Mouse (Mus musculus) left cerebral cortex, postnatal 25 days (tissue): ENCODE measurements around the gene Ano3. TPM values are rescaled to one million over a fixed set of nuclear protein-coding genes. Genes with fewer than 3 reads are reported as not detected.
A peak's percentile ranks its signal among the peaks of the same experiment; 100 is the strongest.

Experiments used
- DNase-seq, 2 experiments: peaks; one replicate each; pipeline ENCODE4 v3.0.0; 2022; ENCODE audit warnings: low spot score in 2 of 2, mixed read lengths in 1 of 2
- intact Hi-C: fragments of 180-260 bp; cut with DNase I; formaldehyde crosslinking; loops from one replicate; pipeline ENCODE4 v1.15.1; 2025
- total RNA-seq, 2 experiments: library from RNA; stranded (reverse); gene quantifications; 2 replicates each; pipeline ENCODE4 v1.2.3; 2021

Gene Ano3
- total RNA-seq, 2 experiments from 2014 or later, result 61.3 to 78.5 TPM

DNA sequence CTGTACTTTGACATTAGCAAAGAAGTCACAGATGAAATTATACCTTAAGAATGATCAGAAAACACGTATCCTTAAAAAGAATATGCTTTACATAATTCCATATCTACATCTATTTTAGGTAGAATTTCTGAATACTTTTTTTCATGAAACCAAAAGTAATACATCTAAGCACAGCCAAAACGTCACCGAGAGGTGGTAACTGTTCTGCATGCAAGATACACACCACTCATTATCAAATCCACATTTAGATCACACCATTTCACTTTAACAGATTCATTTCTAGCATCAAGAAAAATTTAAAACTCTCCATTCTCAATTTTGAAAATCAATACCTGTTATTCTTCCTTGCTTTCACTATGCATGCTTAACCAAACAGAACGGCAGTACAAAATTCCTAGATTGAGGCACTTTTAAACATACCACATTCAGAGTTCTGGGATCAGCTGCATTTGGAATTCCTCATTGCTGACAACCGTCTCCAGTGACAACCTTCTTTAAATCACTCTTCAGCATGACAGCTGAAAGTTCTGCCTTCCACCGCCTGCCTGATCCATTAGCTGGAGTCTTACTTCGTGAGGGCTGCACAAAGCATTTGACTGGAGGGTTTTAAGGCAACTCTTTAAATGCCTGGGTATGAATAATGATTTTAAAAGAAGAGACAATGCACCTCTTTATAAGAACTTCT lies 111.0 kb downstream of the Ano3 start:
- intact Hi-C loops, result no loop called here
- DNase-seq, result peak in 1 of 2 experiments; percentile 16

DNA sequence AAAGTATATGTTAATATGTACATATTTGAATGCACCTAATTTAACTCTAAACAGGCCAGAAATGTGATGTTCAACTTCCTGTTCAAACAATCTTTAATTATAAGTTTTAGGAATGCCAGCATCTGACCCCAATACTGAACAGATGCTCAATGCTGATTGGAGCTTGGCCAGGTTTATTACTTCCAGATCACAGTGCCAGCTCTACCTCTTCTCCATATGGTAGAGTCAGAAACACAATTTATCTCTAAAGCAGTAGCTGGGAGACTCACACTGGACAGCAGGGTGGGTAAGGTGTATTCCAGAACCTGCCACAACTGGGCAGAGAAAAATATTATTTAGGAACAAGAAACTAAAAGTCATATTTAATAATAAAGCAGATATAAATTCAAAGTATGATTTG lies 134.5 kb downstream of the Ano3 start:
- no peak for DNase-seq
- intact Hi-C loops, result no loop called here

DNA sequence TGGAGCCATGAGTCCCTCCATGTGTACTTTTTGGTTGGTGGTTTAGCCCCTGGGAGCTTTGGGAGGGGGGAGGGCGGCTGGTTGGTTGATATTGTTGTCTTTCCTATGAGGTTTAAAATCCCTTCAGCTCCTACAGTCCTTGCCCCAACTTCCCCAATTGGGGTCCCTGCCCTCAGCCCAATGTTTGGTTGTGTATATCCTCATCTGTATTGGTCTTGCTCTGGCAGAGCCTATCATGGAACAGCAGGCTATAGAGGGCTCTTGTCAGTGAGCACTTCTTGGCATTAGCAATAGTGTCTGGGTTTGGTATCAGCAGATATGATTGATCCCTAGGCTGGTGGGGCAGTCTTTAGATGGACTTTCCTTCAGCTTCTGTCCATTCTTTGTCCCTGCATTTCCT lies 135.8 kb downstream of the Ano3 start:
- DNase-seq, result no peak
- intact Hi-C loops, result no loop called here

GRCm38 (mm10) chr2:110806302-110807093 lies 144.2 kb downstream of the Ano3 start:
- peak in 1 of 2 experiments; percentile 77 for DNase-seq
- intact Hi-C loops, result no loop called here

DNA sequence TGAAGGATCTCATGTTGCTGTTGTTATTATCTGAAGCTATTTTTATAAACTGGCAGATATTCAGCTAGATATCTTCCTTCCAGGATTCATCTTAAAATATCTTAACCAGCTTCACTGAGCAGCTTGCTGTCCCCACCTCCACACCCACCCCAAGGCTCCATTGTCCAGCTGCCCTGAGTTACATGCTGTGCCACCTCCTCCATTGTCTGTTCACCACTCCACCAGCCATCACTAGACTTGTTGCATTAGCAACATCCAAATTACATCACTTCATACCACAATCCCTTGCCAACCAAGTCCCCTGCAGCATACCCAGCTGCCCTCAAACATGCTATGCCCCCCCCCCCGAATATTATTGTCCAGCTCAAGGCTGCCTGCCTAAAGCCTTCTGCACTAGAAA lies 154.8 kb downstream of the Ano3 start:
- intact Hi-C loops, result no loop called here
- no peak for DNase-seq

DNA sequence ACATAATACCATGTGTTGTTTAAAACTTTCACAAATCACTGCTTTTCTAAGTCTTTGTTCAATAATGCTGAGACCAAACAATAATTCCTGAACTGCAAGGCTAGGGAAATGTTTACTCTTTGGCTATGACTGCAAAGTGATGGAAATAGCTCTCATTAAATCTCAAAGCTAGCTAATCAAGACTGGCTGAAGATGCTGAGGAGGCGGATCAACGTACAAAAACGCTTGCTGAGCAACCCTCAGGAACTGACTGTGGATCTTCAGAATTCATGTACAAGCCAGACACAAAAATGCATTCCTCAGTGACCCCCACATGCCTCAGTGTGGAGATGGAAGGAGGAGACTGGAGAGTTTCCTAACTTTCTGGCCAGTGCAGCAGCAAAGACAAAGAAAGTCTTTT lies 155.3 kb downstream of the Ano3 start:
- DNase-seq, result peak in 1 of 2 experiments; percentile 40
- intact Hi-C loops, result no loop called here

DNA sequence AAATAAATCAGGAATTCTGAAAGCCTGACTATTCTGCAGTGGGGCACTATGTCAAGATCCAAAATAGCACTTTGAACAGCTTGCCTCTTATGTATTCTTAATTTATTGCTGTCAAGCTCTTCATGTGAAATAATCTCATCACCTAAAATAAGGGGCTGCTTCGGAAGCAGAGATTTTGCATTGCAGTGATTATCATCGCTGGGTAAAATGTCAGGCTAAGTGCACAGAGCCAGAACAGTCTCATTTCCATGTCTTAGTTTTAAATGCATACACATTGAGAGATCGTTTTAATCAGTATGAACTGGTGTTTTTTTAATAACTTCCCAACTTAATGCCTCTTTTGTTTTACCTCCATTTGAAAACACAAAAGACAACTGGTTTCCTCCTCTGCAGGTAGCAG lies 163.3 kb downstream of the Ano3 start:
- intact Hi-C loops, result no loop called here

DNA sequence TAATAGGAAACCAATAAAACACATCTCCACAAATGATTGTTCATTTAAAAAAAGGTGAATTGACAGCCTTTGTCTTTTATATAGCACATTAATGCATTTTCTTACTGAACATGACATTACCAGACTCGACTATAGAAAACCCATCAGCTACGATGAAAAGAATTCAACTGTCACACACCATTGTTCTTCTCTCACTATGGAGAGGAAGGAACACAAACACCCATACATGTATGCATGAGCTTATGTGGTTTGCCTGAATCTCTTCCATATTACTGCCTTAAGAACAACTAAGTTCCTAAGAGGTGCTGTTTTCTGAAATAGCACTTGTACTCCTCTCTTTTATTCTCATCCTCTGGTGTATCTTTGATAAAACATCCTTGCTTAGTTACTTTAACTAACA lies 191.3 kb downstream of the Ano3 start:
- DNase-seq, result no peak
- intact Hi-C loops, result no loop called here

More for the DNA sequence above, 163.3 kb downstream of the Ano3 start:
- DNase-seq, result no peak

- DNase-seq, result no peak
- intact Hi-C loops, result no loop called here
Measured at GRCm38 (mm10) chr2:110757556-110757955, 193.2 kb downstream of the Ano3 start.

DNA sequence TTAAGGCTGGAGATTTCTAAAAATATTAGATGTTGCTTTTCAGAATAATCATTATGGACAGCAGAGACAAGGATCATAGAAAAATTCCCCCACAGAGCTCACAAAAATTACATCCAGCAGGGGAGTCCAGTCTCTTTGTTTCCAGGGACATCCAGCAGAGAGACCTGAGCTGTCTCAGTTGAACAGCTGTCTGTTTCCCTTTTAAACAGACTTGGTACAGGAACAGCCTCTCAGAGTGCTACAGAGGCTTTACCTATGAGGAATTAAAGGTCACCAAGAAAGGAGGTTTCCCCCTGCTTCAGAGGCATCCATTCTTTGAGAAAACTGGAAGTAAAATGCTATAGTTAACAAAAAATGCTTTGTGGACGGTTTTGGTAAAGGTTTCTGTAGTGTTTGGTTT lies 210.2 kb downstream of the Ano3 start:
- DNase-seq, result no peak
- intact Hi-C loops, result no loop called here

DNA sequence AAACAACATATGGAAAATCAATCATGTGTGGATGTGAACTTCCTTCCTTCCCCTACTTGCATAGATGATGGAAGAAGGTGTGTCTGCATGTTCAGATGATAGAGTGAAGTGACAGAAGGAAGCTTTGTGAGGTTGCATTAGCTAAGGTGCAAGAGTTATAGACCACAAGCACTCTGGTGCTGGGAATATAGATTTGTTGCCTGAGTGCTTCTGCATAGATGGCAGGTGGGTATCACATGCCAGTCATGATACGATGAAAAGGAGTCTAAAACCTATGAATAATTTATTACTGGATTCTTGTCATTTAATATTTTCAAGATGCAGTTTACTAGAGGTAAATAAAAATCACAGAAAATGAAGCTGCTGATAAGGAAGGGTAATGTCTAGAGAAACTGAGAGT lies 210.9 kb downstream of the Ano3 start:
- intact Hi-C loops, result no loop called here
- DNase-seq, result no peak

DNA sequence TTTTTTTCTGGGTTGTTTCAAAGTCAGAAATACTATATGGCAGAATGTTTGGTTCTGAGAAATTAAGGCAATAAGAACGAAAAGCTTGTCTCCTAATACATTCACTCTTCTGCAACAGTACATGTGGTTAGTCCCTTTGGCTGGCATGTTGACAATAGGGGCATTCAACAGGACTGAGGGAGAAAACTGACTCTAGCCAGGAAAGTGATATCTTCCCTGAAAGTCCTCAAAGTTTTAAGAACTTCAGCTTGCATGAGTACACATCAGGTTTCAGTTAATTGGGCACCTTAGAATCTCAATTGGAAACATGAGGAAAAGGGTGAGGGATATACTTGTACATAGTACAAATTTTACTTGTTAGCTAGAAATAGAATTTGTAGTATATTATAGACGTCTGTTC lies 212.7 kb downstream of the Ano3 start:
- intact Hi-C loops, result no loop called here
- DNase-seq, result no peak

DNA sequence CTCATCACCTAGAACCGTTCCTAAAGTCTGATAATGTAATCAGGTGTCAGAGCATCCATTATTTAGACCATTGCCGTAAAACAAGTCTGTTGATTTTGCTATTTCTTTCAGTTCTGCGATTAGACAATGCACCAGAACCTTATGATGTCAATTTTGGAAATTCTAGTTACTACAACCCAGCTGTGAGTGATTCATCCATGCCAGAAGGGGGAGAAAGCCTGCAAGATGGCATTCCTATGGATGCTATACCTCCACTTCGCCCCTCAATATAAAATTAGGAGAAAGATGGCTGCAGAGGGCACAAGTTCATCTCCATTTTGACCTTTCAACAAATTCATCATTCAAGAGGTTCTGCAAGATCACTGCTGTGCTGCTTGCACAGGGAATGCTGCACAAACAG lies 213.5 kb downstream of the Ano3 start:
- intact Hi-C loops, result no loop called here
- DNase-seq, result peak in 1 of 2 experiments; percentile 29

DNA sequence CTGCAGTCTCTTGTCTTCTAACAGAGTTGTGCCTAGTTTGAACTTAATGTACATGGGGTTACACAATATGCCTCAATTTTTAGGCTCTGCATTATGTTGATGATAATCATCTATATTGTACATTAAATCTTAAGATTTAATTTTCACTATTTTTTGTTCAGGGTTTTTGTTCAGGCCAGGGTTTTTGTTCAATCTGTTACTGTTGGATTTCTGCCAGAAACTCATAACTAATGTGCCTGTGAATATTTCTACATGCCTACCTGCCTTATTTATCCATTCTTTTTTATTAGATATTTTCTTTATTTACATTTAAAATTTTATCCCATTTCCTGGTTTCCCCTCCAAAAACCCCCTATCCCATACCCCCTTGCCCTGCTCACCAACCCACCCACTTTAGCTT lies 224.6 kb downstream of the Ano3 start:
- DNase-seq, result no peak
- intact Hi-C loops, result no loop called here

DNA sequence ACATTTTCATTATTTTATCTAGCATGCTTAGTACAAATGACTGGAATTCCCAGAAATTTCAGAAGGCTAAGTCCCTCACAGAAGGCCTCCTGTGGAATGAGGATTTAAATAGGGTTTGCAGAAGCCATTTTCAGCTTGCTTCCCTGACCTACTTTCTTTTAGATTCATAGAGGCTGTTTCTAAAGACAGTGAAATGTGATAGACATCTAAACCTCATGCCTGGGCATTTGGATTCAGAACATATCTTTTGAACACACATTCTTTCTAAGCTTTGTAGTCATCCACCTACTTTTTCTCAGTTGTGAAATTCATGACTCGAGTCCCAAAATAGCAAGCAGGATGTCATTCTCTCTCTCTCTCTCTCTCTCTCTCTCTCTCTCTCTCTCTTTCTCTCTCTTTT lies 228.5 kb downstream of the Ano3 start:
- DNase-seq, result peak in 1 of 2 experiments; percentile 73
- intact Hi-C loops, result no loop called here

DNA sequence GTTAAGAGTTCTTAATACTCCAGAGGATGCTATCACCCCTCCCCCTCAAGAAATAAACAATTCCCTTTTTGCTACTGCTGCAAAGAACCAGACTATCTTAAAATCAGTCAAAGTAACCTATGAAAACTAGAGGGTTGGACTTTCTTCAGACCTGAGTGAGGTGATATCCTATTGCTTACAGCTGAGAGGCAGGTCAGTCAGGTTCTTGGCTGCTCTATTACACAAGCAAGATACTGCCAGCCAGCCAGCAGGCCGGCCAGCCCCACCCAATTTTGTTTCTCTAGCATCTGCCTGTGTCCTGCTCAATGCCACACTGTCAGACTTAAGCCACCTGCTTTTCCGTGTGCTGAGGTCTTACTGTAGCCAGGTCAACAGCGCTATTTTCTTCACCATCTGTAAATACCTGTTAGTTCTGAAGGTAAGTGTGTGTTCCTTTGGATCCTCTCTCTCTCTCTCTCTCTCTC lies 229.4 kb downstream of the Ano3 start, which contains the start of gene Muc15:
Muc15 (plus strand) TSS at position 51 of the 464 bp plus-strand sequence.
- intact Hi-C loops, result no loop called here
- no peak for DNase-seq

DNA sequence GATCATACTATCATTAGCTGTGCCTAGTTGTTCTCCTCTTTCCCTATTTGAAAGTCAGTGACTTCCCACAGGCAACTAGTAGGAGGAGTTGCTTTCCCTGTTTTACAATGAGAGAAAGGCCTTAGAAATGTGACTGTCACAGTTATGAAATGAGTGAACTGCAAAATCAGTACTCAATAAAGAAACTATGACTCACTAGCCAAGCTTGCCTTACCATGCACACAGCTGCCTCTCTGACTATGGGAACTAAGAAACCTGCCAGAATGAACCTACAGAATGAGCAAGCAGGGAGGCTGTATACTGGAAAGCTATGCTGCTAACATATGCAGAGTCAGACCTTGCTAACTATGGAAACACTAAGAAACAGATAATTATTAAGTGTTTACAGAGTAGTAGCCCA lies 231.7 kb downstream of the Ano3 start:
- intact Hi-C loops, result no loop called here
- DNase-seq, result peak; percentile 34 to 86

GRCm38 (mm10) chr2:110710055-110710720 lies 240.5 kb downstream of the Ano3 start:
- peak; percentile 43 to 88 for DNase-seq
- intact Hi-C loops, result no loop called here

GRCm38 (mm10) chr2:110709436-110709835 lies 241.3 kb downstream of the Ano3 start:
- peak in 1 of 2 experiments; percentile 62 for DNase-seq
- intact Hi-C loops, result no loop called here

GRCm38 (mm10) chr2:110671071-110671624 lies 279.6 kb downstream of the Ano3 start:
- peak in 1 of 2 experiments; percentile 68 for DNase-seq

More at GRCm38 (mm10) chr2:110671071-110671624, 279.6 kb downstream of the Ano3 start:
- intact Hi-C loops, result no loop called here
